Mouse (Mus musculus) c-Kit-negative CD71-positive TER-119-positive erythroid progenitor cells, embryonic 14.5 days (primary cell): ENCODE results near the gene Ptk6.

ENCODE experiments used
- DNase-seq: peaks from one replicate; pipeline ENCODE4 v3.0.0-alpha.2; 2013; ENCODE audit warnings: low read depth, low spot score

Gene Ptk6

GRCm38 (mm10) chr2:181202422-181202821, at the start of gene Ptk6:
Gene Ptk6, minus strand, starts transcription at chr2:181202789.
- DNase-seq = no peak

GRCm38 (mm10) chr2:181251841-181252240, 49.3 kb upstream of the Ptk6 start:
- no peak for DNase-seq

- no peak for DNase-seq
Observed at GRCm38 (mm10) chr2:181249217-181249616, 46.6 kb upstream of the Ptk6 start.

- no peak for DNase-seq
Observed at GRCm38 (mm10) chr2:181245031-181245430, 42.4 kb upstream of the Ptk6 start.

- DNase-seq = no peak
Observed at GRCm38 (mm10) chr2:181243706-181244394, 41.3 kb upstream of the Ptk6 start.

GRCm38 (mm10) chr2:181242314-181242665, 39.7 kb upstream of the Ptk6 start:
- no peak for DNase-seq

GRCm38 (mm10) chr2:181241602-181242313, 39.2 kb upstream of the Ptk6 start, which contains the start of gene Helz2:
Gene Helz2, minus strand, starts transcription at chr2:181242027.
- peak; percentile 32 for DNase-seq

GRCm38 (mm10) chr2:181240806-181241440, 38.3 kb upstream of the Ptk6 start:
- DNase-seq = no peak

- no peak for DNase-seq
Observed at GRCm38 (mm10) chr2:181239261-181239660, 36.7 kb upstream of the Ptk6 start.

- DNase-seq = no peak
Observed at GRCm38 (mm10) chr2:181238861-181239260, 36.3 kb upstream of the Ptk6 start.

- no peak for DNase-seq
Observed at GRCm38 (mm10) chr2:181238091-181238610, 35.6 kb upstream of the Ptk6 start.

GRCm38 (mm10) chr2:181237251-181238014, 34.8 kb upstream of the Ptk6 start:
- no peak for DNase-seq

- no peak for DNase-seq
Observed at GRCm38 (mm10) chr2:181235681-181236566, 33.3 kb upstream of the Ptk6 start.

GRCm38 (mm10) chr2:181234680-181235079, 32.1 kb upstream of the Ptk6 start:
- DNase-seq = no peak

- DNase-seq = no peak
Observed at GRCm38 (mm10) chr2:181233443-181233842, 30.9 kb upstream of the Ptk6 start.

GRCm38 (mm10) chr2:181231171-181231570, 28.6 kb upstream of the Ptk6 start:
- DNase-seq = no peak

GRCm38 (mm10) chr2:181228335-181228734, 25.7 kb upstream of the Ptk6 start:
- no peak for DNase-seq

GRCm38 (mm10) chr2:181227122-181227521, 24.5 kb upstream of the Ptk6 start:
- DNase-seq = no peak

- no peak for DNase-seq
Observed at GRCm38 (mm10) chr2:181224994-181225393, 22.4 kb upstream of the Ptk6 start.

GRCm38 (mm10) chr2:181220361-181220760, 17.8 kb upstream of the Ptk6 start:
- no peak for DNase-seq
